Mouse (Mus musculus) kidney, postnatal 0 days (tissue): Measurements from ENCODE around the gene Cacna1g. TPM values are rescaled to one million over a fixed set of nuclear protein-coding genes. Genes with fewer than 3 reads are reported as not detected.

Experiments
- ATAC-seq: fragments of 200-750 bp; cut with Nextera tagmentation; replicated peaks from 2 replicates; pipeline ENCODE4 v1.8.0; 2017; ENCODE audit warnings: low read depth, moderate number of reproducible peaks, moderate TSS enrichment, moderate library complexity; ENCODE audit not compliant: low FRiP score
- DNase-seq: peaks from one replicate; pipeline ENCODE4 v3.0.0-alpha.2; 2016; ENCODE audit warnings: low spot score
- H3K27ac ChIP-seq: fragments of 300-500 bp; sonication (generic); 2 replicates; pipeline ENCODE4 v1.5.1; 2014; ENCODE audit warnings: mild to moderate bottlenecking
- H3K27me3 ChIP-seq: fragments of 300-500 bp; sonication (generic); 2 replicates; pipeline ENCODE4 v1.6.1; 2014; ENCODE audit warnings: low read length, mixed read lengths; ENCODE audit not compliant: insufficient read depth
- H3K36me3 ChIP-seq: fragments of 300-500 bp; sonication (generic); 2 replicates; pipeline ENCODE4 v1.6.1; 2014; ENCODE audit warnings: low read length, mixed read lengths; ENCODE audit not compliant: insufficient read depth
- H3K4me1 ChIP-seq: fragments of 300-500 bp; sonication (generic); replicated peaks from 2 replicates; pipeline ENCODE4 v1.6.1; 2014; ENCODE audit warnings: antibody characterized with exemption, low read length, mixed read lengths; ENCODE audit not compliant: insufficient read depth
- H3K4me2 ChIP-seq: fragments of 300-500 bp; sonication (generic); 2 replicates; pipeline ENCODE4 v1.6.1; 2014; ENCODE audit warnings: mild to moderate bottlenecking, low read length, moderate library complexity, mixed read lengths
- H3K4me3 ChIP-seq: fragments of 300-500 bp; sonication (generic); replicated peaks from 2 replicates; pipeline ENCODE4 v1.5.1; 2014; ENCODE audit warnings: low read depth, low read length
- H3K9ac ChIP-seq: fragments of 300-500 bp; sonication (generic); 2 replicates; pipeline ENCODE4 v1.6.1; 2014; ENCODE audit warnings: low read depth, low read length
- H3K9me3 ChIP-seq: fragments of 300-500 bp; sonication (generic); replicated peaks from 2 replicates; pipeline ENCODE4 v1.6.1; 2016; ENCODE audit warnings: low read length, inconsistent platforms, mixed read lengths
- CTCF ChIP-seq: IDR thresholded peaks from 2 replicates; pipeline ENCODE4 v1.5.1; 2016; ENCODE audit warnings: antibody characterized with exemption, low read depth, mild to moderate bottlenecking, moderate library complexity
- WGBS: fragments of 180-500 bp; shearing (Covaris S2); extraction: QIAGEN DNeasy Blood & Tissue Kit; methylation state at CpG from one replicate; pipeline ENCODE4 v1.1.7; 2014; 5-methylcytosine and 5-hydroxymethylcytosine counted together
- polyA plus RNA-seq: library from polyadenylated mRNA; unstranded; fragments of >200 nt; fragmentation: Nextera tagmentation; extraction: Ambion mirVana; gene quantifications from 2 replicates; pipeline ENCODE4 v1.2.1, GENCODE M21; 2015

The Cacna1g gene
- polyA plus RNA-seq, 1 experiment from 2014 or later = 5.2 TPM

DNA sequence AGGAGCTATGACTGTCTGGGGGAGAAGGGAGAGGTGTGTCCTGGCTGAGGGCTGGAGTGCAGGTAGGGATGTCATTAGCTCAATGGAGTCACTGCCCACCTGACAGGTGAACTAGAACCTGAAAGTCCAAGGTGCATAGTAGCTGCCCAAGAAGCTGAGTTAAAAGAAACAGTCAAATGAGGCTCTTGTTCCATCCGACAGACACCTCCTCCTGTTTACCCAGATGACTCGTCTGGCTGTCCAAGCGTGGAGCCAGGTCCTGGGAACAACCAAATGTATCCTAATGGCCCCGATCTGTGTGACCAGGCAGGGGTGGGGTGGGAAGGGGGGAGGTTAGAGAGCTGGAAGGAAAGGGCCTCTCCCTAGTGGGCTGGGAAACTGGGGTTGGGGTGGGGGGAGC is 28.7 kb downstream of the Cacna1g start:
- peak; percentile 71 for ATAC-seq
- H3K4me2 ChIP-seq = no peak overlapping the region
- no peak overlapping the region for H3K4me3 ChIP-seq
- no peaks in the 10 kb centered on the region for H3K27me3 ChIP-seq
- TF ChIP-seq CTCF = no peak
- H3K4me1 ChIP-seq = peaks cover 28% of the 10 kb centered on the region; the same call in 1 of the 2 replicates
- peak overlapping the region; percentile 48; the same call in 1 of the 2 replicates for H3K27ac ChIP-seq
- H3K9ac ChIP-seq = no peak overlapping the region
- WGBS = 21% methylated on average over 4 of the region's 4 CpGs
- no peak for DNase-seq
- no peaks in the 10 kb centered on the region for H3K36me3 ChIP-seq
- no peaks in the 10 kb centered on the region for H3K9me3 ChIP-seq

- Histone ChIP-seq H3K27me3 (no peaks in the 10 kb centered on the region), H3K4me1 (peaks cover 28% of the 10 kb centered on the region; the same call in 1 of the 2 replicates), H3K9ac (no peak overlapping the region), H3K4me3 (no peak overlapping the region), H3K27ac (no peak overlapping the region), H3K9me3 (no peaks in the 10 kb centered on the region), H3K4me2 (no peak overlapping the region), H3K36me3 (no peaks in the 10 kb centered on the region)
- ATAC-seq = no peak; the same call in 1 of the 2 replicates
- 33% methylated on average over 5 of the region's 5 CpGs for WGBS
- peak; percentile 54 for DNase-seq
- no peak for TF ChIP-seq CTCF
These were observed 29.2 kb downstream of the Cacna1g start for GRCm38 (mm10) chr11:94444829-94445228.

DNA sequence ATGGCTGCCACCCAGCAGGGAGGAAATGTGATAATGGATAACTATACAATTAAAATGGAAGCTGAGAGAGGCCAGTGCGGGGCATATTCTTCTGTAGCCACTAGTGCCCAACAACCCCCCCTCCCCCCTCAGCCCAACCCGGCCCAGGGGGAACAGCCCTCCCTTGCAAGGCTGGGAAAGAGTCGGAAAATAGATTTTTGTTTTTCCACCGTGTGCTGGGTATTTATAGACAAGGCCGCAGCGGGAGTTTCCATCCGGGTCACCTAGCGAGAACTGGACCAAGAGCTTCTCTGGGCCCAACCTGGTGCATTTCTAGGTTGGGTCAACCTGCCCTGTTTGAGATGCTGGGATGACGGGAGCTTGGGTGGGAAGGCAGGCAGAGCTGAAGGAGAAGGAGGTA is 32.2 kb downstream of the Cacna1g start:
- Histone ChIP-seq H3K9me3 (no peaks in the 10 kb centered on the region), H3K27me3 (no peaks in the 10 kb centered on the region), H3K27ac (no peak overlapping the region), H3K36me3 (no peaks in the 10 kb centered on the region), H3K4me2 (no peak overlapping the region), H3K9ac (no peak overlapping the region), H3K4me3 (no peak overlapping the region), H3K4me1 (peaks cover 28% of the 10 kb centered on the region; the same call in 1 of the 2 replicates)
- DNase-seq (no peak), ATAC-seq (no peak)
- WGBS = 55% methylated on average over 9 of the region's 9 CpGs
- no peak for TF ChIP-seq CTCF

DNA sequence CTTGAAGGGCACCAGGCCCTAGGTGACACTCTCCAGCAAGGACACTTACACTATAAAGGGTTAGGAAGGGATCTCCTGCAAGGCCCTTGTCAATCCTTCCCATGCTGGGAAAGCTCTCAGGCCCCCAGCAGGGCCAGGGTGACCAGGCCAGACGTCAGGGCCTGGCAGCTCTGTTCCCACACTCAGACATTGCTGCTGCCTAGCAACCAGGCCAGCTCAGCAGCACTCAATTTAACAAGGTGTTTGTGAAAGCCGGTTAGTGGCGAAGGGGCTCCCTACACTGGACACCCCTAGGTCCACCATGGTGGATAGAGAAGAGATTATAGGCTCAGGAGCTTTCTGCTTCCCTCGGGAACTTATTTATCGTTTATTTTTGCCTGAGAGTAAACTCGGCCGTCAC is 32.9 kb downstream of the Cacna1g start:
- Histone ChIP-seq H3K27me3 (no peaks in the 10 kb centered on the region), H3K9me3 (no peaks in the 10 kb centered on the region), H3K27ac (no peak overlapping the region), H3K36me3 (no peaks in the 10 kb centered on the region), H3K4me2 (no peak overlapping the region), H3K9ac (no peak overlapping the region), H3K4me3 (no peak overlapping the region), H3K4me1 (peaks cover 28% of the 10 kb centered on the region; the same call in 1 of the 2 replicates)
- TF ChIP-seq CTCF = no peak
- DNase-seq (no peak), ATAC-seq (no peak)
- 61% methylated on average over 7 of the region's 7 CpGs for WGBS

DNA sequence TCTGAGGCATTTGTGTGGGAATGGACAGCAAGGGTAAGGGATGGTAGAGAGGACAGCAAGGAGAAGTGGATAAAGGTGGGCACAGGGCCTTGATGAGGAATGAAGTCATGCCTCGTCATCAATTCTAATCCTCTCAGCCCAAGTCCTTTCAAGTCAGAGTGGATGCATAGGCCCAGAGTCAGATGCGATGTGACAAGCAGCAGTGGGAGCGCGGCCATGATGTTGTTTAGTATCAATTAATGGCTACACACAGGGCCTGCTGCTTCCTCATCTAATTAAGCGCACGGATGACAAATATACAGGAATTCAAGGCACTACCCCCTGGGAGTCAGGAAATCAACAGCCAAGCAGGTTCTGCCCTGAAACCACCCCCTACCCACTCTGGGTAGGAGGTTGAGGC is 33.6 kb downstream of the Cacna1g start:
- Histone ChIP-seq H3K36me3 (no peaks in the 10 kb centered on the region), H3K27me3 (no peaks in the 10 kb centered on the region), H3K4me2 (no peak overlapping the region), H3K9ac (no peak overlapping the region), H3K4me1 (peaks cover 23% of the 10 kb centered on the region; the same call in 1 of the 2 replicates), H3K27ac (no peak overlapping the region), H3K9me3 (no peaks in the 10 kb centered on the region), H3K4me3 (no peak overlapping the region)
- no peak for DNase-seq
- TF ChIP-seq CTCF = no peak
- 83% methylated on average over 6 of the region's 6 CpGs for WGBS
- no peak for ATAC-seq

- no peaks in the 10 kb centered on the region for H3K9me3 ChIP-seq
- H3K9ac ChIP-seq = no peak overlapping the region
- H3K4me1 ChIP-seq = peaks cover 25% of the 10 kb centered on the region
- ATAC-seq (peak; percentile 44), DNase-seq (no peak)
- H3K27me3 ChIP-seq = no peaks in the 10 kb centered on the region
- peak overlapping the region; percentile 68 for H3K27ac ChIP-seq
- 0 out of 2 replicates have a peak overlapping the region, but pooled peaks have one; percentile 15 for H3K4me2 ChIP-seq
- H3K36me3 ChIP-seq = no peaks in the 10 kb centered on the region
- H3K4me3 ChIP-seq = no peak overlapping the region
- 27% methylated on average over 9 of the region's 9 CpGs for WGBS
- no peak for TF ChIP-seq CTCF
These were observed 44.9 kb downstream of the Cacna1g start for GRCm38 (mm10) chr11:94429011-94429651.
